Mouse (Mus musculus): ENCODE results near the gene Slc15a4. TPM values are rescaled to one million over a fixed set of nuclear protein-coding genes. Genes with fewer than 3 reads are reported as not detected.

Gene Slc15a4
- 11.2 and 12.3 TPM in 2 replicates for polyA plus RNA-seq (2015; fragmentation: Nextera tagmentation; extraction: Ambion mirVana)

GRCm38 (mm10) chr5:127632167-127633145, at the start of gene Slc15a4, which contains the start of gene Glt1d1:
TSS of gene Slc15a4 (minus strand) at chr5:127632897.
TSS of gene Glt1d1 (plus strand) at chr5:127632262.

Other genes starting within 250 kb of the Slc15a4 start
- gene Glt1d1, start 635 bp downstream of the Slc15a4 start, polyA plus RNA-seq (2015; fragmentation: Nextera tagmentation; extraction: Ambion mirVana), result 0.19 and 0.26 TPM in 2 replicates

All from spleen, postnatal 0 days (tissue).